Mouse (Mus musculus): ENCODE measurements around the gene Smarca5. TPM values are rescaled to one million over a fixed set of nuclear protein-coding genes. Genes with fewer than 3 reads are reported as not detected.

The Smarca5 gene
- polyA plus RNA-seq, 1 experiment from 2014 or later: 146 TPM

Other genes with a start within 250 kb of the Smarca5 start
- 14.7 and 16.5 TPM in 2 replicates for gene Gypa, start 245.7 kb downstream of the Smarca5 start, polyA plus RNA-seq (2014; fragmentation: Nextera tagmentation; extraction: Ambion mirVana)
- 0.03 TPM in 1 of 2 replicates, not detected in the other for gene Frem3, start 128.4 kb downstream of the Smarca5 start, polyA plus RNA-seq (2014; fragmentation: Nextera tagmentation; extraction: Ambion mirVana)
- gene Gab1, start 141.0 kb upstream of the Smarca5 start, polyA plus RNA-seq (2014; fragmentation: Nextera tagmentation; extraction: Ambion mirVana): 18.1 and 20.8 TPM in 2 replicates